Mouse (Mus musculus) hindbrain, embryonic 16.5 days (tissue): Measurements from ENCODE around the gene Dnm3. TPM values are rescaled to one million over a fixed set of nuclear protein-coding genes. Genes with fewer than 3 reads are reported as not detected.

Source experiments
- ATAC-seq: fragments of 200-750 bp; cut with Nextera tagmentation; 2 replicates; pipeline ENCODE4 v1.8.0; 2017; ENCODE audit warnings: moderate TSS enrichment, moderate library complexity
- H3K27ac ChIP-seq: fragments of 300-500 bp; sonication (generic); 2 replicates; pipeline ENCODE4 v1.5.1; 2014; ENCODE audit warnings: low read depth, mild to moderate bottlenecking, control low read depth, low read length, moderate library complexity
- H3K27me3 ChIP-seq: fragments of 300-500 bp; sonication (generic); replicated peaks from 2 replicates; pipeline ENCODE4 v1.6.1; 2014; ENCODE audit warnings: low read length; ENCODE audit not compliant: control insufficient read depth, insufficient read depth
- H3K36me3 ChIP-seq: fragments of 300-500 bp; sonication (generic); 2 replicates; pipeline ENCODE4 v1.6.1; 2014; ENCODE audit warnings: mild to moderate bottlenecking, low read length, moderate library complexity, mixed read lengths; ENCODE audit not compliant: control insufficient read depth, insufficient read depth
- H3K4me1 ChIP-seq: fragments of 300-500 bp; sonication (generic); 2 replicates; pipeline ENCODE4 v1.6.1; 2014; ENCODE audit warnings: low read depth, low read length; ENCODE audit not compliant: control insufficient read depth, insufficient read depth
- H3K4me2 ChIP-seq: fragments of 300-500 bp; sonication (generic); 2 replicates; pipeline ENCODE4 v1.6.1; 2014; ENCODE audit warnings: mild to moderate bottlenecking, low read length, control low read depth, moderate library complexity
- H3K4me3 ChIP-seq: fragments of 300-500 bp; sonication (generic); 2 replicates; pipeline ENCODE4 v1.5.1; 2014; ENCODE audit warnings: mild to moderate bottlenecking, low read length, control low read depth, moderate library complexity
- H3K9ac ChIP-seq: fragments of 300-500 bp; sonication (generic); 2 replicates; pipeline ENCODE4 v1.6.1; 2014; ENCODE audit warnings: low read depth, mild to moderate bottlenecking, control low read depth, low read length, moderate library complexity
- H3K9me3 ChIP-seq: fragments of 300-500 bp; sonication (generic); 2 replicates; pipeline ENCODE4 v1.6.1; 2014; ENCODE audit warnings: mild to moderate bottlenecking, low read length, moderate library complexity; ENCODE audit not compliant: control insufficient read depth
- WGBS: fragments of 180-500 bp; shearing (Covaris S2); extraction: QIAGEN DNeasy Blood & Tissue Kit; methylation state at CpG from one replicate; pipeline ENCODE4 v1.1.7; 2014; 5-methylcytosine and 5-hydroxymethylcytosine counted together
- polyA plus RNA-seq: library from polyadenylated mRNA; unstranded; fragments of >200 nt; fragmentation: Nextera tagmentation; extraction: Ambion mirVana; gene quantifications from 2 replicates; pipeline ENCODE4 v1.2.1, GENCODE M21; 2015

The Dnm3 gene
- polyA plus RNA-seq, 1 experiment from 2014 or later: 57.1 TPM

DNA sequence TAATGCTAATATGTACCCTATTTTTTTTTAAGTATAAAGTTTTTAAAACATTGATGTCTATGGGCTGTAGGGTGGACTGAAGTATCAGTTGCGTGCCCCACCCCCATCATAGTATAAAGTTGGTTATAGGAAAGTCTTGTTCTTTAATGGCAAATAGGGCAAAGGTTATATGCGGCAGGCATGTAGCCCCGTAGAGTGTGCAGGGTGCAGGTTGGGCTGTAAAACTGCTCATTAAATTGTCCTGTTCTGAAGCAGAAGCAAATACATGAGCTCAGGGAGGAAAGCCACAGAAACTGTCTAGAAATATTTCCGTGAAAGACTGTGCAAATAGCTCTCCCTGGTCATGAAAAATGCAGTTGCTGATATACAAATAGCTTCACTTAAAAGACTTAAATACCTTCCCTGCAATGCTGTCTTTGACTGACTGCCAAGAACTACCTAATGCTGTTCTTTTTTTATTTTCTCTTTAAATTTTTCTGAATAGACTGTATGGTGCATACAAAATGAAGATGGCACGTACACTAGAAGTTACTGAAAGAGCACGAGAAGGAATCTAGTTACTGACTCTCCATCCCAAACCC is 440.6 kb downstream of the Dnm3 start:
- no peak for ATAC-seq
- Histone ChIP-seq H3K4me2 (peak overlapping the region; percentile 25), H3K27ac (peak overlapping the region; percentile 63; the same call in 1 of the 2 replicates)

DNA sequence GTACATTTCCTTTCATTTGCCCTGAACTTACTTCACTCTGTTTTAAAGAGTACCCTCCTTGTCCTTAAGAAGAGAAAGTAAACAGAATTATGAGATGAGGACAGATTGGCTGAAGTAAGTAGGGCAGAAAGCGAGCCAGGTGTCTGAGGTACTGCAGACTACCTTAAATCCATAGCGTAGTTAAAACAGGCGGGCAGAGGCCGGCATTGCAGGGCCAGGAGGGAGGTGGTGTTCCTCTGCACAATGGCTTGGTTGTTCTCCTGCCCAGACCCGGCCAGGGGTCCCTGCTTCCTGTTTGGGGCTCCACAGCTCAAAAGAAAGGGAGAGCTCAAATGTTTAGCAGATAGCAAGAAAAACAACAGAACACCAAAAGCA is 441.4 kb downstream of the Dnm3 start:
- Histone ChIP-seq H3K36me3 (no peaks in the 10 kb centered on the region), H3K9ac (no peak overlapping the region), H3K4me3 (no peak overlapping the region), H3K4me2 (no peak overlapping the region), H3K9me3 (no peaks in the 10 kb centered on the region), H3K4me1 (peaks cover 10% of the 10 kb centered on the region), H3K27me3 (no peaks in the 10 kb centered on the region), H3K27ac (0 out of 2 replicates have a peak overlapping the region, but pooled peaks have one; percentile 23)
- ATAC-seq: no peak
- 32% methylated on average over 5 of the region's 5 CpGs for WGBS

More for the DNA sequence above, 440.6 kb downstream of the Dnm3 start:
- 61% methylated on average over 6 of the region's 6 CpGs for WGBS
- Histone ChIP-seq H3K27me3 (no peaks in the 10 kb centered on the region), H3K9me3 (no peaks in the 10 kb centered on the region), H3K4me1 (peaks cover 10% of the 10 kb centered on the region), H3K9ac (no peak overlapping the region), H3K4me3 (no peak overlapping the region), H3K36me3 (no peaks in the 10 kb centered on the region)

DNA sequence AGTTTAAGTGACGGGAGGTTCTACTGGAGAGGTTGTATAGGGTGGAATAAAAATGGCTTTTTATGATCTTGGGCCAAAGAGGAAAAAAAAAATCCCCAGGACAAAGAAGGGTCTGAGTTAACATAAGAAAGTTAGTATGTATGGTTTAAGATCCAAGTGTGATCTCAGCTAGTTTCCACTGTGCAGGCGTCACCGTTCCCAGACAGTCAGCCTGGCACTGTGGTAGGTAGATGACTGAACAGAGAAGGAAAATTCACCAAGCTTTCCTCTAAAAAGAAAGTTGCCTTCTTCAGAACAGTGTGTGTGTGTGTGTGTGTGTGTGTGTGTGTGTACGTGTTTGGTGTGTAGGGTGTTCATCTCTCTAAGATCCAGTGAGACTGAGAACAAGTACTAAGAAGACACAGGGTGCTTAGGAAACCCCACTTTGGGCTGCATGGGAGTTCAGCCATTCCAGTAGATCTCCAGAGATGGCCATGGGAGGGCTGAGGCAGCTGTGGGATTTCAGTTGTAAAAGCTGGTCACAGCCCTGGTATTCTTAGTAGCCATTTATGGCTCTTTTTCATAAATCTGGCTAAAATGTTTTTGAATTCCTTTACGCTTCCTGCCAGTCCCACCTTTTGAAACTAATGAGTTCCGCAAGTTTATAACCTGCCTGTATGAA is 441.9 kb downstream of the Dnm3 start:
- ATAC-seq: no peak
- 80% methylated on average over 6 of the region's 6 CpGs for WGBS
- H3K9ac ChIP-seq: no peak overlapping the region
- H3K4me2 ChIP-seq: no peak overlapping the region
- H3K36me3 ChIP-seq: no peaks in the 10 kb centered on the region
- no peaks in the 10 kb centered on the region for H3K27me3 ChIP-seq
- H3K4me1 ChIP-seq: peaks cover 10% of the 10 kb centered on the region
- H3K27ac ChIP-seq: 0 out of 2 replicates have a peak overlapping the region, but pooled peaks have one; percentile 23
- no peaks in the 10 kb centered on the region for H3K9me3 ChIP-seq
- H3K4me3 ChIP-seq: no peak overlapping the region

DNA sequence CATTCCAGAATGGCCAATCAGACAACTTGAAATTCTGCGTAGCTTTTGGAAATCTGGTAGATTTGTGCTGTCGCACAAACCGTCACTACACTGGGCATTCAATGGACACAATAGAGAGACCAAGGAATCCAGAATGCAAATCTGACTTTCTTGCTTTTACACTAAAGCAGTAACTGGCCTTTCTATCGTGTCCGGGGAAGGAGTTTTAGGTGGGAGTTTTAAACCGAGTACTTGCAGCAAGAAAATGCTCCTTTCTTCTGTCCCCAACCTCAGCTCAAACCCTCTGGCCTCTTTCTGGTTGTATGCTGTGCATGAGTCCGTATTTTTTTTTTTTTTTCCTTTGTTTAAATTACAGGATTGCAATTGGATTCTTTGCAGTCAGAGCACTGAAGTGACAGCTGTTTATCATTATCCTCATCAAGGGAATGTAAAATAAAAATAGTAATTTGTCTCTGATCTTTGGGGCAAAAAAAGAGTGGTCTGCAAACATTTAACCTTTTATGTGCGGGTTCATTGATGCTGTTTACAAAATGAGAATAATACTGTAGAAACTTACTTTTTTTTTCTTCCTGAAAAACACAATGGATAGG is 454.1 kb downstream of the Dnm3 start:
- no peaks in the 10 kb centered on the region for H3K9me3 ChIP-seq
- H3K36me3 ChIP-seq: no peaks in the 10 kb centered on the region
- no peak overlapping the region for H3K4me3 ChIP-seq
- H3K4me1 ChIP-seq: no peaks in the 10 kb centered on the region; the same call in 1 of the 2 replicates
- H3K9ac ChIP-seq: no peak overlapping the region
- no peaks in the 10 kb centered on the region for H3K27me3 ChIP-seq
- H3K27ac ChIP-seq: no peak overlapping the region
- ATAC-seq: no peak
- H3K4me2 ChIP-seq: no peak overlapping the region
- WGBS: 63% methylated on average over 8 of the region's 8 CpGs

DNA sequence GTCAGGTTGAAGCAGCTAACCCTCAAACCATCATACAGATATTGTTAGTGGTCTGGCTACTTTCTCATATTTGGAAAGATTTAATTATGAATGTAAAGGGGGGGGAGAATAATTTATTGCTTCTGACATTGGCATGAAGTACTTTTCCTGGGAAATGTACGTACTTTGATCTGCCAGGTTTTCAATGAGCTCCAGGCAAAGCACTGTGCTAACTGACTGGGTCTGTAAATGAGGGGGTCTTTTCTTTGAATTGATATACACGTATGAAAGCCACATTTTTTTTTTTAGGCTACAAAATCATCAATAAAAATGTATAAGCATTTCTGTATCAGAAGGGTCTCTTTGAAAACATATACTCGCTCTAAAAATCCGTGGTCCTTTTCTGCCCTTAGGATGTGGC is 457.1 kb downstream of the Dnm3 start:
- no peak overlapping the region for H3K27ac ChIP-seq

DNA sequence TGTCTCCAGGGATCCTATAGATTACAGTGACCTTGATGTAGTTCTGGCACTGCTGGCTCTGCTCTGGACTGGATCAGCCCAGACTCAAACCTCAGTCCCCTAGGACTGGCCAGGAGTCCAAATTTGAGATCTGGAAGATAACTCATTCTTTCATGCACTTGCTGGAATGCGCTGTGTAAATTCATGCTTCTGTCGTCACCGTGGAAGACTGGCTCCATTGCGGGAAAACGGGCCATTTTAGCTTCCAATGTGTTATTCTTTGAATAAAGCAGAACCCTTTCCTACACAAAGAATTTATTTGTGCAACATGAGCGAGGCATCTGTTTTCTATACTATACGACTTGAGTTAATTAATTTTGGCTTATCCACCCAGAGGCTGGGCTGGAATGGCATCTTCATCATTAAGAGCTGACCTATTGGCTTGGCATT is 457.5 kb downstream of the Dnm3 start:
- 49% methylated on average over 7 of the region's 7 CpGs for whole genome bisulfite sequencing
- no peaks in the 10 kb centered on the region; the same call in 1 of the 2 replicates for H3K4me1 ChIP-seq
- H3K27ac ChIP-seq: no peak overlapping the region
- no peaks in the 10 kb centered on the region for H3K36me3 ChIP-seq
- H3K4me2 ChIP-seq: no peak overlapping the region
- no peaks in the 10 kb centered on the region for H3K9me3 ChIP-seq
- ATAC-seq: no peak
- no peak overlapping the region; the same call in 1 of the 2 replicates for H3K9ac ChIP-seq
- no peaks in the 10 kb centered on the region for H3K27me3 ChIP-seq
- H3K4me3 ChIP-seq: no peak overlapping the region

More for the DNA sequence above, 457.1 kb downstream of the Dnm3 start:
- Histone ChIP-seq H3K27me3 (no peaks in the 10 kb centered on the region), H3K4me3 (no peak overlapping the region), H3K9ac (no peak overlapping the region), H3K4me2 (no peak overlapping the region), H3K4me1 (no peaks in the 10 kb centered on the region; the same call in 1 of the 2 replicates), H3K36me3 (no peaks in the 10 kb centered on the region), H3K9me3 (no peaks in the 10 kb centered on the region)
- ATAC-seq: no peak
- 65% methylated on average over 4 of the region's 4 CpGs for WGBS

DNA sequence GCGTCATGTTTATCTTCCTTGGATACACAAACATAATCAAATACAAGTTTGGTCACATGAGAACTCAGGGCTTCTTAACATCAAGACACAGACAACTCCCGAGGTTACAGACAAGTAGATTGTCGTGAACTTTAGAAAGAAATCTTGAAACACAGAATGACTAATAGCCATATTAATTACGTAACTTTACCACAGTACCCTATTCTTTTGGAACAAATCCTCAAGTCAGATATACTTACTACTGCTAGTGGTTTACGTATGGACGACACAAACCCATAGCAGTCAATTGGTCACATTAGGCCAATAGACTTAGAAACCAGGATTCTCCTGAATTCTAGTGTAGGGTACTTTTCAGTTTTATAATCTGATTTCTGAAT is 459.2 kb downstream of the Dnm3 start:
- Histone ChIP-seq H3K9ac (no peak overlapping the region), H3K9me3 (no peaks in the 10 kb centered on the region), H3K4me2 (no peak overlapping the region), H3K27me3 (no peaks in the 10 kb centered on the region), H3K27ac (no peak overlapping the region), H3K36me3 (no peaks in the 10 kb centered on the region), H3K4me3 (no peak overlapping the region), H3K4me1 (no peaks in the 10 kb centered on the region; the same call in 1 of the 2 replicates)
- ATAC-seq: no peak
- 87% methylated on average over 6 of the region's 6 CpGs for WGBS

DNA sequence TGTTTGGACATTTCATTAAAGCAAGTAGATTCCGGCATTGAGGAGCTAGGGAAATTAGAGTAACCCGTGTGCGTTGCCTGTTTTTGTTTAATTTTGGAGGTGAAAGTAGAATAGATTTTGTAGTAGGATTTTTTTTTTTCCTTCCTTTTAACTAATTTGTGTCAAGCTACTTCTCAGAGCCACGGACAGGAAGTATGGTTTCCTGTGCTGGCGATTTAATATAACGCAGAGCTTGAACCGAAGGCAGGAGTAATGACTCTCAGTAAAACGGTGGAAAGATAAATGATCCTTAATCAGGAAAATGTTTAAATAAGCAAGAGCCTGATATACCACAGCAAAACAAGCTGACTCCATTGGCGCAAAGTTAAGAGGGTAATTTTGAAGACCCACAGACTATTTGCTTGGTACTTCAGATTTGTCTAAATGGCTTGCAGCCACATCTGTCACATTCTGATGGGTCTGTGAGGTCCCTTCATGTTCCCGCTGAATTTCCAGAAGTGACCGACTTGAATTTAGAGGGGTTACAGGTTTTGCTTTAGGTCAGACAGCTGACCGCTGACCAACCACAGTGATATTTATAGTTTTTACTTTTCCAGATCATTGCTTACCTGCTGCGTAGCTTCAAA is 459.7 kb downstream of the Dnm3 start:
- H3K4me3 ChIP-seq: no peak overlapping the region
- ATAC-seq: no peak
- no peaks in the 10 kb centered on the region for H3K36me3 ChIP-seq
- H3K4me2 ChIP-seq: no peak overlapping the region
- H3K27me3 ChIP-seq: no peaks in the 10 kb centered on the region
- WGBS: 81% methylated on average over 13 of the region's 13 CpGs
- no peaks in the 10 kb centered on the region; the same call in 1 of the 2 replicates for H3K4me1 ChIP-seq
- no peaks in the 10 kb centered on the region for H3K9me3 ChIP-seq
- H3K9ac ChIP-seq: no peak overlapping the region
- H3K27ac ChIP-seq: no peak overlapping the region

DNA sequence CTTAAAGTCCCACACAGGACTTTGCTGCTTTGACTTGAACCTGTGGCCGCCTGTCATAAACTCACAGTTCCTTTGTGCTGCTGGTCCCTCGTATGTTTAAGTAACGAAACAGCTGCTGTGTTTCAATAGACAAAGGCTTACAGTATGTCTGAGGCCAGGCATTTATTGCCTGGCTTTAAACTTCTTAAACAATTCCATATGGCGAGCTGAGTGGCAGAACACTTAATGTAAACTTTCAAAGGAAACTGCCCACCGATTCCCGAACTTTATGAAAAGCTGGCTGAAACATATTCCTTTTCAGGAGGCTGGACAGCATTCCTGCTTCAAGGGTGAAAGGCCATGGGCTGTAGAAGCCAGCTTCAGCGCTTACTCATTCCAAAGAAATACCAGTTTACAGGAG is 460.9 kb downstream of the Dnm3 start:
- Histone ChIP-seq H3K9ac (no peak overlapping the region), H3K4me2 (no peak overlapping the region), H3K27me3 (no peaks in the 10 kb centered on the region), H3K4me3 (no peak overlapping the region), H3K9me3 (no peaks in the 10 kb centered on the region), H3K27ac (no peak overlapping the region), H3K4me1 (no peaks in the 10 kb centered on the region; the same call in 1 of the 2 replicates), H3K36me3 (no peaks in the 10 kb centered on the region)
- 59% methylated on average over 7 of the region's 7 CpGs for WGBS
- no peak for ATAC-seq
